Mouse (Mus musculus): ENCODE measurements around the gene Rasl12. TPM values are rescaled to one million over a fixed set of nuclear protein-coding genes. Genes with fewer than 3 reads are reported as not detected.

Gene Rasl12
- total RNA-seq, 2 experiments from 2014 or later, result 8.4 to 9.2 TPM

GRCm38 (mm10) chr9:65391613-65391964 is 6.7 kb upstream of the Rasl12 start, which contains the start of gene Kbtbd13:
Gene Kbtbd13 (minus strand): TSS chr9:65391652.
- peak in 1 of 2 experiments; percentile 44 for DNase-seq
- intact Hi-C loops (cut with DNase I), result no loop called here

GRCm38 (mm10) chr9:65392638-65393364 is 5.5 kb upstream of the Rasl12 start:
- peak; percentile 72 to 78 for DNase-seq
- intact Hi-C loops (cut with DNase I), result loop anchor here (1.0 kb wide), 1 partner anchor 40 kb away; no protein-coding TSS in a partner anchor

- intact Hi-C loops (cut with DNase I), result loop anchor here (1.0 kb wide), 1 partner anchor 39 kb away; no protein-coding TSS in a partner anchor
- DNase-seq, result peak in 1 of 2 experiments; percentile 44
Measured at GRCm38 (mm10) chr9:65393606-65394005, 4.7 kb upstream of the Rasl12 start.

- intact Hi-C loops (cut with DNase I), result no loop called here
- DNase-seq, result peak in 1 of 2 experiments; percentile 24
Measured at GRCm38 (mm10) chr9:65394360-65394759, 3.9 kb upstream of the Rasl12 start.

GRCm38 (mm10) chr9:65399934-65400333 is 1.6 kb downstream of the Rasl12 start:
- intact Hi-C loops (cut with DNase I), result no loop called here
- no peak for DNase-seq

- intact Hi-C loops (cut with DNase I), result no loop called here
- DNase-seq, result peak; percentile 84 to 86
Measured at GRCm38 (mm10) chr9:65404331-65405183, 6.3 kb downstream of the Rasl12 start.

GRCm38 (mm10) chr9:65405184-65405449 is 6.8 kb downstream of the Rasl12 start:
- no peak for DNase-seq
- intact Hi-C loops (cut with DNase I), result no loop called here

GRCm38 (mm10) chr9:65407327-65407726 is 9.0 kb downstream of the Rasl12 start:
- intact Hi-C loops (cut with DNase I), result no loop called here
- DNase-seq, result no peak

- no peak for DNase-seq
- intact Hi-C loops (cut with DNase I), result no loop called here
Measured at GRCm38 (mm10) chr9:65407861-65408260, 9.6 kb downstream of the Rasl12 start.

- intact Hi-C loops (cut with DNase I), result no loop called here
- DNase-seq, result peak; percentile 37 to 50
Measured at GRCm38 (mm10) chr9:65408871-65409295, 10.6 kb downstream of the Rasl12 start.

GRCm38 (mm10) chr9:65410378-65410777 is 12.1 kb downstream of the Rasl12 start:
- intact Hi-C loops (cut with DNase I), result no loop called here
- DNase-seq, result no peak

GRCm38 (mm10) chr9:65411326-65411725 is 13.0 kb downstream of the Rasl12 start:
- intact Hi-C loops (cut with DNase I), result no loop called here
- no peak for DNase-seq

- intact Hi-C loops (cut with DNase I), result no loop called here
- DNase-seq, result no peak
Measured at GRCm38 (mm10) chr9:65417738-65418137, 19.4 kb downstream of the Rasl12 start.

GRCm38 (mm10) chr9:65419633-65420032 is 21.3 kb downstream of the Rasl12 start:
- intact Hi-C loops (cut with DNase I), result no loop called here
- no peak for DNase-seq

- no peak for DNase-seq
- intact Hi-C loops (cut with DNase I), result no loop called here
Measured at GRCm38 (mm10) chr9:65422760-65423501, 24.6 kb downstream of the Rasl12 start, which contains the start of gene Slc51b. Gene Slc51b (minus strand): TSS chr9:65422955.

- DNase-seq, result no peak
- intact Hi-C loops (cut with DNase I), result no loop called here
Measured at GRCm38 (mm10) chr9:65424393-65424792, 26.1 kb downstream of the Rasl12 start.

GRCm38 (mm10) chr9:65427511-65427910 is 29.2 kb downstream of the Rasl12 start:
- no peak for DNase-seq
- intact Hi-C loops (cut with DNase I), result no loop called here

- DNase-seq, result no peak
- intact Hi-C loops (cut with DNase I), result no loop called here
Measured at GRCm38 (mm10) chr9:65428003-65428402, 29.7 kb downstream of the Rasl12 start.

GRCm38 (mm10) chr9:65430401-65430800 is 32.1 kb downstream of the Rasl12 start:
- intact Hi-C loops (cut with DNase I), result loop anchor here (5.0 to 10.0 kb wide), 2 partner anchors 206 to 293 kb away; no protein-coding TSS in a partner anchor
- DNase-seq, result no peak

- intact Hi-C loops (cut with DNase I), result loop anchor here (5.0 to 10.0 kb wide), 2 partner anchors 206 to 294 kb away; no protein-coding TSS in a partner anchor
- no peak for DNase-seq
Measured at GRCm38 (mm10) chr9:65430921-65431320, 32.6 kb downstream of the Rasl12 start.

- peak; percentile 81 to 86 for DNase-seq
Measured at GRCm38 (mm10) chr9:65432236-65432635, 33.9 kb downstream of the Rasl12 start.

More at GRCm38 (mm10) chr9:65432236-65432635, 33.9 kb downstream of the Rasl12 start:
- intact Hi-C loops (cut with DNase I), result loop anchor here (1.0 to 10.0 kb wide), 5 partner anchors 39 to 295 kb away; partner anchors contain the start of gene Plekho2
